Mouse (Mus musculus) lung, adult 2 months (tissue): ENCODE results near the gene Hist1h4n.
"Not testable (repeated sequence)": the region's sequence is repeated elsewhere in the genome, so short reads cannot be mapped to it uniquely, and the experiment has no call there.

Experiments used
- CTCF ChIP-seq: fragments of 200-500 bp; IDR thresholded peaks from 2 replicates; pipeline ENCODE4 v1.5.1; 2011; ENCODE audit warnings: mild to moderate bottlenecking, low read length, control low read depth; ENCODE audit not compliant: insufficient read depth
- POLR2A ChIP-seq: fragments of 200-500 bp; IDR thresholded peaks from 2 replicates; pipeline ENCODE4 v1.6.1; 2011; ENCODE audit warnings: low read depth, mild to moderate bottlenecking, control low read depth, low read length, borderline replicate concordance; ENCODE audit errors: extremely low read depth

GRCm38 (mm10) chr13:21831418-21832394 lies at the start of gene Hist1h4n:
- peak; percentile 41; the same call in 1 of the 2 replicates for TF ChIP-seq POLR2A
- TF ChIP-seq CTCF: not testable (repeated sequence)
